Mouse (Mus musculus): ENCODE data around the gene Ubtfl1.
"Not testable (repeated sequence)": the region's sequence is repeated elsewhere in the genome, so short reads cannot be mapped to it uniquely, and the experiment has no call there.

The Ubtfl1 gene

GRCm38 (mm10) chr9:18404118-18404517 is at the start of gene Ubtfl1:
TSS of gene Ubtfl1 (plus strand) at chr9:18404418.
- DNase-seq, result no peak

GRCm38 (mm10) chr9:18373026-18373425 is 31.2 kb upstream of the Ubtfl1 start:
- not testable (repeated sequence) for DNase-seq

DNA sequence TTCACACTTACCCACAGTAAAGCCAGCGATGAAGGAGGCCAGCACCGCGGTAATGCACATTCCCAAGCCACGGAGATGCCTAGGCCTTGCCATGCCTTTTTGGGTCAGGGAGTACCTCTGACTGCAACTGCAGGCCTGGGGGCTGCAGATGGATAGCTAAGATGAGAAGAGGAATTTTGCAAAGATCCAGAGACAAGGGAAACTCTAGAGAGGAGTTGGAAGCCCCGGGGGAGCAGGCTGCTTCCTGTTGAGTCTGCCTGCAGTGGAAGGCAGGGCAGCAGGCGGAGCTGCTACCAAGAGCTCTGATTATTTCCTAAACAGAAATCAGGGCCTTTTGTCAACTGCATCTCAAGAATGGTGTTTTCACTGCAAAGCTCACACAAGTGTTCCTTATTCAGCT is 18.4 kb upstream of the Ubtfl1 start:
- no peak for DNase-seq

- no peak for DNase-seq
Observed at GRCm38 (mm10) chr9:18399629-18400028, 4.6 kb upstream of the Ubtfl1 start.

- DNase-seq, result not testable (repeated sequence)
Observed at GRCm38 (mm10) chr9:18402895-18403294, 1.3 kb upstream of the Ubtfl1 start, which contains the start of gene Naalad2. TSS of gene Naalad2 (minus strand) at chr9:18402995.

DNA sequence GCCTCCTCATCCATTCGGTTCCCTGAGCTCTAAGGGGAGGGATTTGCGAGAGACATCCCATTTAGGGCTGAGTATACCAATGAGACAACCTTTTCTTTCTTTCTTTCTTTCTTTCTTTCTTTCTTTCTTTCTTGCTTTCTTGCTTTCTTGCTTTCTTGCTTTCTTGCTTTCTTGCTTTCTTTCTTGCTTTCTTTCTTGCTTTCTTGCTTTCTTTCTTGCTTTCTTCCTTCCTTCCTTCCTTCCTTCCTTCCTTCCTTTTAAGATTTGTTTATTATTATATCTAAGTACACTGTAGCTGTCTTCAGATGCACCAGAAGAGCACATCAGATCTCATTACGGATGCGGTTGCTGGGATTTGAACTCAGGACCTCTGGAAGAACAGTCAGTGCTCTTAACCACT is 8.2 kb downstream of the Ubtfl1 start:
- not testable (repeated sequence) for DNase-seq

DNA sequence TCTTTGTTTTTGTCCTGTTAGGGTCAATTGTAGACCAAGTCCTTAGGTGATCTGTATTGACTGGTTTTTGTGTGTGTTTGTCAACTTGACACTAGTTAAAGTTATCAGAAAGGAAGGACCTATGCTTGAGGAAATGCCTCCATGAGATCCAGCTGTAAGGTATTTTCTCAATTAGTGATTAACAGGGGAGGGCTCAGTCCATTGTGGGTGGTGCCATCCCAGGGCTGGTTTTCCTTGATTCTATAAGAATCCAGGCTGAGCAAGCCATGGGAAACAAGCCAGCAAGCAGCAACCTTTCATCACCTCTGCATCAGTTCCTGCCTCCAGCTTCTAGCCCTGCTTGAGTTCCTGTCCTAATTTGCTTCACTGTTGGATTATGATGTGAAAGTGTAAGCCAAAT is 26.1 kb downstream of the Ubtfl1 start, which contains the start of gene Mbd3l2:
Gene Mbd3l2 (plus strand): TSS at position 301 of the 400 bp plus-strand sequence.
- DNase-seq, result no peak

GRCm38 (mm10) chr9:18431687-18432086 is 27.5 kb downstream of the Ubtfl1 start:
- DNase-seq, result peak; percentile 17

- DNase-seq, result no peak
Observed at GRCm38 (mm10) chr9:18456520-18456919, 52.3 kb downstream of the Ubtfl1 start.
